Mouse (Mus musculus) megakaryocyte, embryonic 14.5 days (primary cell): ENCODE measurements around the gene Rsf1. TPM values are rescaled to one million over a fixed set of nuclear protein-coding genes. Genes with fewer than 3 reads are reported as not detected.

Source experiments
- H3K27me3 ChIP-seq: replicated peaks from 2 replicates; pipeline ENCODE3; 2012; ENCODE audit warnings: inconsistent platforms
- H3K36me3 ChIP-seq: replicated peaks from 2 replicates; pipeline ENCODE3; 2012; ENCODE audit warnings: low read length, inconsistent platforms, mixed read lengths
- H3K4me1 ChIP-seq: 2 replicates; pipeline ENCODE4 v1.6.1; 2012; ENCODE audit warnings: inconsistent platforms
- H3K4me3 ChIP-seq: replicated peaks from 2 replicates; pipeline ENCODE3; 2012; ENCODE audit warnings: moderate library complexity, mild to moderate bottlenecking, inconsistent platforms
- H3K9me3 ChIP-seq: 2 replicates; pipeline ENCODE4 v1.6.1; 2012; ENCODE audit warnings: inconsistent platforms
- FLI1 ChIP-seq: IDR thresholded peaks from 2 replicates; pipeline ENCODE4 v1.6.1; 2012; ENCODE audit warnings: low read length, inconsistent platforms, mixed read lengths
- GATA1 ChIP-seq: IDR thresholded peaks from 3 replicates; pipeline ENCODE4 v1.6.1; 2012; ENCODE audit warnings: mixed read lengths, low read length, inconsistent platforms, borderline replicate concordance
- polyA plus RNA-seq: library from polyadenylated mRNA; stranded (reverse); fragments of >175 nt; gene quantifications from 2 replicates; pipeline ENCODE4 v1.2.3, GENCODE M21; 2012; ENCODE audit warnings: low replicate concordance; ENCODE audit not compliant: insufficient read depth

Gene Rsf1
- polyA plus RNA-seq, 1 experiment: 10.3 TPM

DNA sequence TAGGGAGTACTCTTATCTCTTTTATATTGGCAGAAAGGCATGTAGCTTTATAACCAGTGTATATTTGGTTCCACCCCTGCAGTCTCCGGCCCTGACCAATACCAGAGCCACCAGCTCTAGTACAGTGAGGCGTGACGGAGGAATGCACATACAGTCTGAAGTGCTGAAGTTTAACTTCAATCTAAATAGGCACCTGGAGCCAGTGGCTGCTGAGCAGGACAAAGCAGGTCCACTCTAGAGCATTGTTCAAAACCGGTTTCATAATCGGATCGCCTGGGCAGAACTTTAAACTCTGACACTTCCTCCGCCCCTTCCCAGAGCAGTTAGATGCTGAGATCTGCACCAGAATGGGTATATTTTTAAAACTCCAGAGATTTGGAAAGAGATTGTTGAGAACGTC lies 155.3 kb downstream of the Rsf1 start:
- TF ChIP-seq FLI1 (no peak), GATA1 (no peak)
- Histone ChIP-seq H3K36me3 (no peaks in the 10 kb centered on the region), H3K4me3 (no peak overlapping the region), H3K27me3 (peaks cover 3% of the 10 kb centered on the region), H3K4me1 (peaks cover 51% of the 10 kb centered on the region), H3K9me3 (no peaks in the 10 kb centered on the region)

DNA sequence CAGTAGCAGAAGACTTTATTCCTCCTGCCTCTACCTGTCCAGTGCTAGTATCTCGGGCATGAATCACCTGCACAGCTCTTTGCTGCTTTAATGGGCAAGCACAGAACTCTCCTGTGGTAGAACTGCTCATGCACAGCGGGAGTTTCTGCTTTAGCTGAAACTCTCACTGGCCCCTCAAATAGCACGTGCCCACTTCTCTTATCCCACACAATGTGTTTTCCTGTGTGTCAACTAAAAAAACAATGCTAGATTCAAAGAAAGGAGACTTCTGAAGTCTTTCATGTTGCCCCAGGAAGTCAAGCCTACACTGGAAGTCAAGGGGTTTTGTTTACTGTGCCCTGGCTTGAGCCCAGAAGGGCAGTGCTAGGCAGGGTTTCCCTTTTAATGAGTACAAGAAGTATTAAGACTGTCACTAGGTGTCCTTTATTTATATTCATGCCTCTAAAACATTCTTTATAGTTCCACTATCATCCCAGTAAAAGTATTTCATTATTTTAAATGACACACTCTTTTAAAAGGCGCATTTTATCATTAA lies 156.3 kb downstream of the Rsf1 start:
- Histone ChIP-seq H3K9me3 (no peaks in the 10 kb centered on the region), H3K27me3 (peaks cover 3% of the 10 kb centered on the region), H3K4me3 (peak overlapping the region; percentile 28), H3K36me3 (no peaks in the 10 kb centered on the region), H3K4me1 (peaks cover 56% of the 10 kb centered on the region)
- TF ChIP-seq GATA1 (no peak), FLI1 (no peak)

- Histone ChIP-seq H3K9me3 (no peaks in the 10 kb centered on the region), H3K27me3 (peaks cover 3% of the 10 kb centered on the region), H3K4me1 (peaks cover 65% of the 10 kb centered on the region), H3K4me3 (peak overlapping the region; percentile 99), H3K36me3 (no peaks in the 10 kb centered on the region)
- no peak for TF ChIP-seq GATA1
- TF ChIP-seq FLI1: no peak
Measured at GRCm38 (mm10) chr7:97737256-97737637, 157.6 kb downstream of the Rsf1 start.

DNA sequence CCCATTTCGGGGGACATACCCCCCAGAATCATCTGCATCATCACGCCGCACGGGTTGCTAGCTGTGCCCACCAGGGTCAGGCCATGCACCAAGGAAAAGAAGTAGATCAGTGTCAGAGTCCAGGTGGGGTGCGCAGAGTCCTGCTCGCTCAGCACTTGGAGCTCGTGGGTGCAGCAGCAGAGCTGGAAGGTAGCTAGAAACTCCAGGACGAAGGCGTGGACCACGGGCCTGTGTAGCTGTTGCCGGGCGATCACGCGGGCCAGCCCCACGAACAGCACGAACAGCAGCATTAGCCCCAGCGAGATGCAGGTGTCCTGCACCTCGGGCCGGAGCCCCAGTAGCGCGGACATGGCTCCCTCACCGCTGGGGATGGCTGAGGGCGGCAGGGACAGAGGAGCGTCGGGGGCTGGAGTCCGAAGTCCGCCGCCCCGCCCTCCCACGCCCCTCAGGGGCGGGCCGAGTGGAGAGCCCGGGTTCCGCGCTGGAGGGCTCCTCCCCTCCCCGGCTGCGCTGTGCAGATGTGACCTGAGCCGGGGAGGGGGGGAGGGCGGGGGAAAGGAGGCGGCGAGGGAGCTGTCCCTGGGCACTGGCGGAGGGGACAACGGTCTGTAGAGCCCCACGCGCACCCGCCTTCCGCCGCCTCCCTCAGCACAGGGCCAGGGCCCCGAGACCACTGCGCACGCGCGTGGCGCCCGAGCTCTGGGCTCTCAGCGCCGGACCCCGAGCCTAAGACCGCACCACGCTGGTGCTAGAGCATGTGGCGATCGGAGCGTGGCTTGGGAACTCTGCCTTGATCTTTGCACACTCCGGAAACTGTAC lies 158.2 kb downstream of the Rsf1 start, which contains the start of gene Aqp11:
Aqp11 (minus strand) TSS at position 652 of the 819 bp plus-strand sequence.
- Histone ChIP-seq H3K4me1 (peaks cover 67% of the 10 kb centered on the region), H3K4me3 (peak within 1 kb of the TSS; percentile 99), H3K9me3 (no peaks in the 10 kb centered on the region), H3K27me3 (peaks cover 3% of the 10 kb centered on the region), H3K36me3 (no peaks in the 10 kb centered on the region)
- no peak for TF ChIP-seq GATA1

- TF ChIP-seq FLI1 (no peak), GATA1 (no peak)
- Histone ChIP-seq H3K27me3 (peaks cover 3% of the 10 kb centered on the region), H3K4me3 (peak overlapping the region; percentile 12), H3K9me3 (no peaks in the 10 kb centered on the region), H3K4me1 (peaks cover 57% of the 10 kb centered on the region), H3K36me3 (no peaks in the 10 kb centered on the region)
Measured at GRCm38 (mm10) chr7:97740948-97741347, 161.3 kb downstream of the Rsf1 start.

DNA sequence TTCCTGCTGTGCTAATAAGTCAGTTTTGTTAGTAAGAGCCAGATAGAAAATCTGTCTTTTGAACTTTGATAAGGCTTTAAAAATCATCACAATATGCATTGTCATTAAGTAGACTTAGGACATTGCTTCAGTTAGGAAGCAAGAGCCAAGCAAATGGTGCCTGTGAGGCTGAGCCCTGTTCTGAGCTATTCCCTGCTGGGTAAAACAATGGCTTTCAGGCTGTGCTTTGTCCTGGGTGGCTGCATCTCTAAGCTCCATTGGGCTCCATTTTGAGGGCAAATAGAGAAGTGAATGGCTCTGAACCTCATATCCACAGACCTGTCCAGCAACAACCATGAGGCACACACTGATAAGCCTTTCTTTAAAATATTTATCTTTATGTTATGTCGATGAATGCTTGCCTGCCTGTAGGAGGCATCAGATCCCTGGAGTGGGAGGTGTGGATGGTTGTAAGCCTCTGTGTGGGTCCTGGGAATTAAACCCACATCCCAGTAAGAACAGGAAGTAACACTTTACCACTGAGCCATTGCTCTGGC lies 162.1 kb downstream of the Rsf1 start:
- no peaks in the 10 kb centered on the region for H3K36me3 ChIP-seq
- H3K4me1 ChIP-seq: peaks cover 51% of the 10 kb centered on the region
- H3K27me3 ChIP-seq: peaks cover 3% of the 10 kb centered on the region
- no peak for TF ChIP-seq FLI1
- no peak for TF ChIP-seq GATA1
- H3K4me3 ChIP-seq: peak overlapping the region; percentile 7
- no peaks in the 10 kb centered on the region for H3K9me3 ChIP-seq

Other genes with a start within 250 kb of the Rsf1 start
- 1.4 and 2.3 TPM in 2 replicates for gene Usp35, start 247.9 kb upstream of the Rsf1 start, polyA plus RNA-seq
- gene Kctd21, start 247.6 kb upstream of the Rsf1 start, polyA plus RNA-seq: 0.70 and 1.1 TPM in 2 replicates
- 1.1 TPM in 1 of 2 replicates, not detected in the other for gene Alg8, start 208.3 kb upstream of the Rsf1 start, polyA plus RNA-seq
- gene Ndufc2, start 179.9 kb upstream of the Rsf1 start, polyA plus RNA-seq: 96.9 and 191 TPM in 2 replicates
- gene Thrsp, start 162.2 kb upstream of the Rsf1 start, polyA plus RNA-seq: not detected in 2 replicates
- 0.71 and 1.4 TPM in 2 replicates for gene Kctd14, start 128.6 kb upstream of the Rsf1 start, polyA plus RNA-seq
- gene Ints4, start 98.9 kb upstream of the Rsf1 start, polyA plus RNA-seq: 1.5 and 6.1 TPM in 2 replicates
- 6.3 TPM in 1 of 2 replicates, not detected in the other for gene Aamdc, start 392 bp upstream of the Rsf1 start, polyA plus RNA-seq
- 12.3 and 28.6 TPM in 2 replicates for gene Clns1a, start 116.7 kb downstream of the Rsf1 start, polyA plus RNA-seq
- 0.54 TPM in 1 of 2 replicates, not detected in the other for gene Aqp11, start 158.4 kb downstream of the Rsf1 start, polyA plus RNA-seq
- gene Pak1, start 208.7 kb downstream of the Rsf1 start, polyA plus RNA-seq: 0.62 and 3.1 TPM in 2 replicates